Mouse (Mus musculus) adrenal gland, postnatal 36 days (tissue): ENCODE measurements around the gene Naaladl1. TPM values are rescaled to one million over a fixed set of nuclear protein-coding genes. Genes with fewer than 3 reads are reported as not detected.

ENCODE experiments used
- DNase-seq, 2 experiments: peaks; one replicate each; pipeline ENCODE4 v3.0.0; 2021; ENCODE audit warnings: mixed read lengths in 1 of 2
- total RNA-seq, 2 experiments: library from RNA; stranded (reverse); gene quantifications; 2 replicates each; pipeline ENCODE4 v1.2.3; 2021

Naaladl1 gene
- total RNA-seq, 2 experiments from 2014 or later, result 0.10 TPM; not detected in 1

DNA sequence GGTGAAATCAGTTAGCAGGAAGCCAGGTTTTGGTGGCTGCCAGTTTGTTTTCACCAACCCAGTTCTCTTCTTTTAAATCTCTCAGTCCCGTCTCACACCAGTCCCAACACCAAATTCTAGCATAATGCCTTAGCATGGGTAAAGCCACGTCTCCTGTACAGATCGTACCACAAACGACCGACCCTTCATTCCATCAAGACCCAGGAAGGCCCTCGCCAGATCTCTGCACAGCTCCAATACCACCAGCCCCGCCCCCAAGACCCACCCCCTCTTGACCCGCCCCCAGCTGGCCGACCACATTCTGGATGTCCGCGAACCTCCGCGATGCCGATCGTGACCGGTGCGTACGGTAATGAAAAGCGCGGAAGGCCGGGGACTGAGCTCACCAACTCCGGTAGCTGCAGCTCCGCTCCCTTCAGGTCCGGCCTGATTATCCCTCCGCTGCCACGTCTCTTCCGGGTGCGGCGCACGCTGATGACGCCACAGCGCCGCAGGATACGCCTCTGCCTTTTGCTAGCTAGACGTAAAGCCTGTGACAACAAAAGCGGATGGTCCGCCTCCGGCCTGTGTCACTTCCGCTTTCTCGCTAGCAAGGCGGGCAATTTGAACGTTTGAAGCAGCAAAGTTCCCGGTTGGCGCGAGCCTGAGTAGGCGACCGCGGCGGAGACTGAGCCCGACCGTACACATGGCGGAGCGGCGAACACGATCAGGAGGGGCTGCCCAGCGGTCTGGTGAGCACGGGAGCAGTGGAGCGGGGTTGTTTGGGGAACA lies 20.9 kb upstream of the Naaladl1 start, which contains the start of the genes Zfpl1 and Cdca5:
Zfpl1 (minus strand) TSS at position 479 of the 771 bp plus-strand sequence.
Cdca5 (plus strand) TSS at position 506 of the 771 bp plus-strand sequence.
- DNase-seq, result peak; percentile 96 to 97

DNA sequence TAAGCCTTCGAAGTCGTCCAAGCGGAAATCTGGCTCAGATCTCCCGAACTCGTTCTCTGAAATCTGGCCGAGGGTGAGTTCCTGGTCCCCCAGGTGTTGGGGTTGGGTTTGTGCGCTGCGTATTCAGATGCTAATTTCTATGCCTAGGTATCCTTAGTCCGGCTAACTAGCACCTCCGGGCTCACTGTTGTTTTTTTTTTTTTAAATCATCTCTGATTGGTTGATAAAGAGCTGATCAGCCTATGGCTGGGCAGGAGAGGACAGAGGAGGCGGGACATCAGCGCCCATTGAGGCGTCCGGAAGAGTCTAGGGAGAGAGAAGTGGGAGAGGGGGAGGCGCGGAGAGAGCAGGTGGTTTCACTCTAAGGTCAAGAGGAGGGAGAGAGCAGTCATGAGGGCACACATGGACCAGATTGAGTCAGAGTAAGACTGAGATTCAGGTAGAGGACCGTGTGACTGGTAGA lies 20.1 kb upstream of the Naaladl1 start:
- peak; percentile 65 to 69 for DNase-seq

DNA sequence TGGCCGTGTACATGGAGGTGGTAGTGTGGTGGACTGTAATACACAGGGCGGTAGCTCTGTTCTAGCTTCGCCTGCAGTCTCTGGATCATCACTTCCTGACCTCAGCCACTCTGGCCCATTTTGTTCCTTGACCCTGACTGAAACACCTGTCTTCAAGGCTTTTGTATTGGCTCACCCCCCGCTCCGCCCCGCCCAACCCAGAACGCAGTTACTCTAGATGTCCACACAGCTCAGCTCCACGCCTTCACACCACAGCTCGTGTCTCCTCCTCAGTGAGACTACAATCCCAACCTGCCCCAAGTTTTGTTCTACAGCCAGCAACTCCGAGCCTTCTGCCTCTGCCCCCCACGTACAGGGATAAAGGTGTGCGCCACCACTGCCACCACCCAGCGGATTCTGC lies 16.7 kb upstream of the Naaladl1 start:
- no peak for DNase-seq

DNA sequence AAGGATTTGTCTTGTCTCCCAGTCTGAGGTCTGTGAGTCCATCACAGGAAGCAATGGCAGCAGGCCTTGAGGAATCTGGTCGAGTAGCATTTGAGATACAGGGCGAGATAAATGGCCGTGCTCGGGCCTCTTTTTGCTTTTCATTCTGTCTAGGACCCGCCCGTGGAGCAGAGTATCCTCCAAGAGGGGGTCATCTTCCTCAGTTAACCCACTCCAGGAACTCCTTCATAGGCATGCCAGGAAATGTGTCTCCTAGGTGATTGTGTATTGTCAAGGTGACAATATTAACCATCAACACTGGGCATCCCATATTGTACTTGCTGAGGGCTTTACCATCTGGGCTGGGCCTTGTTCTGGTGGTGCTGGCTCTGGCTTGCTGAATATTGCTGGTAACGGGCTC lies 11.5 kb upstream of the Naaladl1 start, which contains the start of gene AC131692.1:
AC131692.1 (plus strand) TSS at position 301 of the 400 bp plus-strand sequence.
- no peak for DNase-seq

DNA sequence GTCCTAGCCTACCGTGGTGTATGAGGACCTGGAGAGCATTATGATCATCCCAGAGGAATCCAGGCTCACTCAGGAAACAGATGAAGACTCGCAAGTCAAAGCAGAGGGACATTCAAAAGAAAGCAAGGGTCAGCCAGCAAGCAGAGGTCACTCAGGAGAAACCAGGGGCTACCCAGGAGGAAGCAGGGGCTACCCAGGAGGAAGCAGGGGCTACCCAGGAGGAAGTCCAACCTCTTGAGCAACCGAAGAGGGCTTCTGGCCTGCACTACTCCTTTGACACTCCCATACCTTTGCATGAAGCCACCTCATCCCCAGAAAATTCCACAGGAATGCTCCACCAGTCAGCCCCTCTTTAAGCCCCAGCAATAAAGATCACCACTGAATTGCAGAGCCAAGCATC lies 7.7 kb upstream of the Naaladl1 start:
- DNase-seq, result peak in 1 of 2 experiments; percentile 44

DNA sequence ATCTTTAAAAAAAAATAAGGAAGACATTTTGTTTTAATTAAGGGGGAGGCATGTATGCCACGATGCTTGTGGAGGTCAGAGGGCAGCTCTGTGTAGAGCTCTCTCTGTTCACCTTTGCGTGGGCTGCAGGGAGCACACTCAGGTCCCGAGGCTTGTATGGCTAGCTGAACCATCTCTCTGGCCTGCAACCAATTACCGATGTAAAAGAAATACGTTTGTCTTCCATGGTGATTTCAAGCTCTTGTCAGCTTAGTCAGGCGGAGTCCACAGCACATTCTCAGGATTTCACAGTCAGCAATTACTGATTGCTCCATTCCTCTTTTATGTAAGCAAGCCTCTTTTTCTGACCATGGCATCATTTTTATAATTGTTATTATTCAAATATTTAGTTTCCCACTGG lies 4.4 kb upstream of the Naaladl1 start:
- DNase-seq, result no peak

DNA sequence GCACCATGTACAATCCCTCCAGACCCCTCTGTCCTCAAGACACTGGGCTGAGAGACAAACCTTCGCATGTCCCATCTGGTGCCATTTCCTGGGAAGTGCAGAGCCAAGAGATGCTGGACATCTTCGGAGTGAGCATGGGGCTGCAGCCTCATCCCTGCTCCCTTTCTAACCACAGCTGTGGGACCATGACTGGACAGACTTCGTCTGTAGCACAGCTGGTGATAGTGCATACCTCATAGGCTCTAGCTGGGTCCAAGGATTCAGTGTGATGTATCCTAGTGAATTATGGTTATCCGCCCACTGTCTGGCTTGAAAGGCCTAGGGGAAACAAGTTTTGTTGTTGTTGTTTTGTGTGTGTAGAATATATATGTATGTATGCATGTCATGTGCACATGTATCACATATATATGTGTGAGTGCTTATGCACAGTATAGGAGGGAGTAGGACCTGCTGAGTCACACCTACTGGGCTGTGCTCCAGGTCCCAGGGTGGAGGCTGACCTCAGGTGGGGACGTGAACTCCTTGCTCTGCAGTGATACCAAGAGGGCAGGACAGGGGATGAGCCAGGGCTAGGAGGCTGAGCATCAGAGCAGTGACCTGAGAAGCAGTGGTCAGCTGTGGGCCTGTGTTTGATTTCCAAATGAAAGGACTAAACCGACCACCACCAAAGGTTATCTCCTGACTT lies 3.3 kb upstream of the Naaladl1 start:
- no peak for DNase-seq

DNA sequence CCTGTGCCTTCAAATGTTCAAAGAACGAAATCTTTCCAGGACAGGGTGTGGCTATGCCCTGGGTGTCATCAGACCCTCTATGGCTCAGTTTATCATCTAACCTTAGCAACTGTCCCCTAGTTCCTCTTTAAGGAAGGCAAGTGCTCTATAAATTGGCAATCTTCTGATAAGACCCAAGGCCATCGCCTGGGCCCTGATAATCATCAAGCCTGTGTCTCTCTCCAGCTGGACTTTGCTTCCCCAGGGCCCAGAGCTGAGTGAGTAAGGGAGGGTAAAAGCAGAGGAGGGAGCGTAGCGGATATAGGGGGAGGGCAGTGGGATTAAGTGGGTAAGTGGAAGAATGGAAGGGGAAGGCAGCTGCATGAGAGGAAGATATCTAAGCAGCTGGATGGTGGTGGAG lies 1.1 kb upstream of the Naaladl1 start:
- DNase-seq, result no peak

DNA sequence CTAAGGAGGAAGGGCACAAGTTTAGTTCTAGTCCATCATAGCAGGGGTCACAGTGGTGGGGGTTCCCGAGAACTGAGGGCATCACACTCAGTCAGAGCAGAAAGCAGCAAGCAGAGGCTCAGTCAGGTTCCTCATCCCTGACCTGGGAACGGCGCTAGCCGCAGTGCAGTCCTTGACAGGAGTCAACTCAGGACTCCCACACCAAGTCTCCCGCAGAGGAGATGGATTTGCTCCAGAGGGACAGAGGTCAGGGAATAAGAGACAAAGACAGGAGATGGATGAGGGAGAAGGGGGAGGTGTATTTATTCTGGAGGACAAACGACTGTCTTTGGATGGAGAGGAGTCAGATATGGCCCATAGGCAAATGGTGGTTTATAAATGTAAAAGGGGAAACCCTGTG lies 7.5 kb downstream of the Naaladl1 start:
- DNase-seq, result no peak

DNA sequence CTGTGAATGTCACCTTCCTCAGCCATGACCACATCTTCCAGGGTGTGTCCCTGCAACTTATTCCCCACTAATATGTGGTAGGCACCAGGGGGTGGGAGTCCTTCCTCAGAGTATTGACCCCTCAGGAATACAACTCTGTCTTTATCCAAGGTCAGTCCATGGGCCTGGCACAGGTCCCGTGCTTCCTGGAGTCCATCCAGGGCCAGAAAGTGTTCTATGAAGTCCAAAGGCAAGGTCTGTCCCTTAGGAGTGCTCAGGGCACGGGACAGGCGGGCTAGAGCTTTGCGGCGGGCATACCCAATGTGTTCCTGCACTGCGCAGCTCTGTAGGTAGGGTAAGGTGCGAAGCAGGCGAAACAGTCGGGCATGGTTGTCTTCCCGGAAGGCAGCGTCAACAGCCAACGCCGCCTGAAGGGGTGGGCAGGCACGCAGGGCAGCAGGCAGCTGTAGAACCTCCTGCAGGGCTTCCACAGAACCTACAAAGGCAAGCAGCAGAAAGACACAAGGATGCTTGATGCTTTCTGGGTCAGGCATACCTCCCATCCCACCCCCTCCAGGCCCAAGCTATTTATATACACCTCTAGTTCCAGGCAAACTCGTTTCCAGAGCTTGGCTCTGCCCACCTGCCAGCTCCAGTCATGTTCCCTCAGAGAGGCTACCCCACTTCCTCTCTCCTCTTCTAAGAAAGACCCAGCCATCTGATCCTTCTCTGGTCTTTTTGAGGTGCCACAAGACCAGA lies 10.7 kb downstream of the Naaladl1 start:
- DNase-seq, result peak; percentile 21 to 66

DNA sequence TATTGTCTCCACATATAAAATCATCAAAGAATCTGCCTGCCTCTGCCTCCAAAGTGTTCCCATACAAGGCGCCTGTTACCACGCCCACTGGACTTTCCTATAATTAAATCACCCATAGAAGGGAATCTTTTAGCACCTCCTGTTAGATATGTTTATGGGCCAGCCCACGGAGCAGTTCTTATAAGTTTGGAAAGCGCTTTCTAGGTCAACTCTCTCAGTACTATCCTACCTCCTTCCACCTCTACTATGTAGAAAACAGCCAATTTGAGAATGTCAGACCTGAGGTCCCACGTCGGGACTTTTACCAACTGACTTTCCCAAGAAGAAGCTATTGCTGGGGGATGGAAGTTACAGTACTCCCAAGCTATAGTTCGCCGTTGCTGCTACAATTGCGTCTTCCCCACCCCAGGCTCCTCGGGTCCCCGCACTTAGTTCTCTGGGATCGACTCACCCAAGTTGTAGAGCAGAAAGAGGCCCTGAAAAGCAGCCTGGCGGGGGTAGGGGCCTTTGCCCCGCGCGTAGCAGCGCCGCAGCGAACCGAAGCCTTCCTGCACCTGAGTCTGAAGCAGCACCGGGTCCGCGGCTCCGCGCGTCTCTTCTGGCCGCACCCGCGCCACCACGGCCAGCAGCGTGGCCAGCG lies 11.9 kb downstream of the Naaladl1 start:
- no peak for DNase-seq

DNA sequence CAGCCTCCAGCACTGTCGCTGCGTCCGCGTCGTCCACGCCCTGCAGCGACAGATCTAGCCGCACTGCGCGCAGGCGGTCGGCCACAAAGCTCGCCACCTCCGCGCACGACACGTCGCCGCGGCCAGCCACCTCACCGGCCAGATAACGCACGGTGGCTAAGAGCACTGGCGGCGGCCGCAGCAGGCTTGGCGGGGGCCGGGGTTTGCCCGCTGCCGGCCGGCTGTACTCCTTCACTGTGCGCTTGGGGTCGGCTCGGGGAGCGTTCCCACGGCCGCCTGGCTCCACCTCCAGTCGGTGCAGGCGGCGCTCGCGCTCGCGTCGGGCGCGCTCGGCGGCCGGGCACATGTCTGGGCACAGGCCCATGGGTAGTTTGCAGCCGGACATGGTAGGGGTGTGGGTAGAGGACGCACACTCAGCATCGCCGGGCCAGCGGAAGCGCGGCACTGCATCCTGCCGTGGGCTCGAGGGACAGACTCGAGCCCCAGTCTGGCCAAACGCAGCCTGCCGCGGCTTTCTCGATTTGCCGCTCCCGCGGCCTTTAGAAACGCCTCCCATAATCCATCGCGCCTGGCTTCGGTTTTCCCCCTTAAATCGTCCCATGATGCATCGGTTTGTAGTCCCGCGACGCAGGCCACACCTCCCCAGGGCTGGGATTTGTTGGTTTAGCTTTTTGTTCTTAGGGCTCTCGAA lies 12.5 kb downstream of the Naaladl1 start, which contains the start of gene Sac3d1:
Sac3d1 (minus strand) TSS at position 665 of the 691 bp plus-strand sequence.
- DNase-seq, result peak; percentile 91 to 92

DNA sequence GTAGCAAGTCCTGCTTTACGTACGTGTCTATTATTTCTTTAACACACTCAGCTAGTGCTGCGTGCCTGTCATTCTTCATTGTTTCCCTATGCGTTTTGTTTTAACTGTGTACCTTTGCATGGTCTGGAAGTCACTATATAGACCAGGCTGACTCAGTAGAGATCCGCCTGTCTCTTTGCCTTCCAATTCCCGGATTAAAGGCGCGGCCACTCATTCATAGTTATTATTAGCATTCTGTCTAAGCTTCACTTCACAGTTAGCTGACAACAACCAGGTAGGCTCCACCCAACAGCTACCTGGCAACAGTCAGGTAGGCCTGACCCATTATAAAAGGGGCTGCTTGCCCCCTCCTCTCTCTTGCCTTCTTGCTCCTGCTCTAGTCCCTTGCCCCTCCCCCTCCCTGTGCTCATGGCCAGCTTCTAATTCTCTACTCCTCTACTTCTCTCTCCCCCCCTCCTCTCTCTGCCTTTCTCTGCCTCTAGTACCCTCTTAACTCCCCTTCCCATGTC lies 13.1 kb downstream of the Naaladl1 start:
- peak in 1 of 2 experiments; percentile 13 for DNase-seq

DNA sequence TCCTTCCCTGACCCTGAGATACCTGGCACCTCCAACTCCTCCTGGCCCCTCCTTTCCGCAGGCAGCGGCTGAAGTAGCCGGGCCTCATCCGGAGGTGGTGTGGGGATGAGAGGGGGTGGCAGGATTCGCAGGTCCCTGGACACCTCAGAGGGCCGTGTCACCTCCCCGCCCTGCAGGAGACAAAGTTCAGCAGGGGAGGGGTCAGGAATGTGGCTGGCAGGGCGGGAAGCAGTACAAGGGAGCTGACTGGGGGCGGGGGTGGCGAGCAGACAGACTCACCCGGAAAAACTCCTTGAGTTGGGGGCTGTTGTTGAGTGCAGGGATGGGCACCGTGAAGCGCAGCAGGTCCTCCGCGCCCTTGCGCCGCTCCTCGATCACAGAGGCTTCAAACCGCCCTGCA lies 16.2 kb downstream of the Naaladl1 start:
- DNase-seq, result no peak

DNA sequence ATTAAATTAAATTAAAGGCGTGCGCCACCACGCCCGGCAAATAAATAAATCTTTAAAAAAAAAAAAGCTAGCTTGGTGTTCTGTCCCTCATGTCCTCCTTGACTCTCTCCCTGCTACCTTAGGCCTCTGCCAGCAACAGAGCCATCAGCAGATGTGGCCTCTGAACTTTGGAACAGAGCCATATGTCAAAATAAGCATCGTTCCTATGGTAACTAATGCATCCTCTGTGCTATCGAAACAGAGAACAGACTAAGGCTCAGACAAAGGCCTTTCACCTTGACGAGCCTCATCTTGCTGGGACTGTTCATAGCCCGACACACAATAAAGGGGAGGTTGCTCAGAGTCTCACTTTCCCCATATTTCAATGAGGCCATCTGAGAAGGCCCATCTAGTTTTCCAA lies 17.7 kb downstream of the Naaladl1 start:
- DNase-seq, result no peak

DNA sequence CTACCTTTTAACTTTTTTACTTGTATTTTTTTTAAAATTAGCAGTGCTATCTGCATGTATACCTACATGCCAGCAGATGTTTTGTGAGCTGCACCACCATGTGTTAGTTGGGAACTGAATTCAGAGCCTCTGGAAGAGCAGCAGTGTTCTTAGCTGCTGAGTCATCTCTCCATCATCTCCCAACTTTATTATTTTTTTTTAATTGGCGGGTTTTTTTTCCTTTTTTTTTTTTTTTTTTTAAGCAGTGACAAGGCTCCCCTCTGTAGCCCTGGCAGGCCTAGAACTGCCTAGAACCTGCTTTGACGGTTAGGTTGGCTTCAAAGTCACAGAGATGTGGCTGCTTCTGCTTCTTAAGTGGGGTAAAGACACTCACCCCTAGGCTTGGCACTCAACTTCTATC lies 19.3 kb downstream of the Naaladl1 start:
- DNase-seq, result no peak

DNA sequence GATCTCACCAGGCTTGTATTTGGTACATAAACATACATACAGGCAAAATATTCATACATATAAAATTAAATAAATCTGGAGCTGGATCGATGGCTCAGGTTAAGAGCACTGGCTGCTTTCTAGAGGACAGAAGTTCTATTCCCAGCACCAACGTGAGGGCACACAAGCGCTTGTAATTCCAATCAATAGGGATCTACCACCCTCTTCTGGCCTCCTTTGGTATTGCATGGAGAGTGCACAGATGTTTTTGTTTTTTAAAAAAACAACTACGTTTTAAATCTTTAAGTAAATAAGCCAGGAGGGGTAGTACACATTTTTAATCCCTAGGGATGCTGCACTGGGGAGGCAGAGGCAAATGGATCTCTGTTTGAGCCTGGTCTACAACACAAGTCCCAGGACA lies 20.7 kb downstream of the Naaladl1 start:
- DNase-seq, result peak; percentile 21 to 62

DNA sequence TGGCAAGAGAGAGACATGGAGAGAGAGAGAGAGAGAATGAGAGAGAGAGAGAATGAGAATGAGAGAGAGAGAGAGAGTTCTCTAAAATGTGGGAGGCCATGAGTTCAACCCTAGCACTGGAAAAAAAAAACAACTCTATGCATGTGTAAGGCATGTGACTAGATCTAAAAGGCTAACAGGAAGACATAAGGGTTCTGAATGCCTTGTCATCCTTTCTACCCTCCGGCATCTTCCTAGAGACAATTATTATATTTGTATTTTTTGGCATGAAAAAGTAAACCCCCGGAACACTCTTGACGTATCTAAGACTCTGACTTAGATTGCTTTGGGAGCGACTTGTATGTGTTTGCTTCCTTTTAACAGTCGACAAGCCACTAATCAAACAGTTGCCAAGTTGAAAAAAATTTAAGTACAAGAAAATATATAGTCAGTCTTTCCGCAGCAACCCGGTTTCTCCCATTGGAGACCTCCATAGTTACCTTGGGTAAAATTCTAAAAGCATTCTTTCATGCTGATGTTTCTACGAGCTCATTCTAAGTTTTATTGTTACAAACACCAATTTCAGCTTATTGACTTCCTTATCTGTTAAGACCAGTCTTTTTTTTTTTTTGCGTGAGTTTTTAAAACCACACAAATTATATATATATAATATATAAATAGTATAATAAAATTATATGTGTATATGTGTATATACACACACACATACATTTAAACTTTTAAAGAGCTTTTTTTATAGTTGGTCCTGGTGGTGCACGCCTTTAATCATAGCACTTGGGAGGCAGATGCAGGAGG lies 21.4 kb downstream of the Naaladl1 start:
- DNase-seq, result no peak

DNA sequence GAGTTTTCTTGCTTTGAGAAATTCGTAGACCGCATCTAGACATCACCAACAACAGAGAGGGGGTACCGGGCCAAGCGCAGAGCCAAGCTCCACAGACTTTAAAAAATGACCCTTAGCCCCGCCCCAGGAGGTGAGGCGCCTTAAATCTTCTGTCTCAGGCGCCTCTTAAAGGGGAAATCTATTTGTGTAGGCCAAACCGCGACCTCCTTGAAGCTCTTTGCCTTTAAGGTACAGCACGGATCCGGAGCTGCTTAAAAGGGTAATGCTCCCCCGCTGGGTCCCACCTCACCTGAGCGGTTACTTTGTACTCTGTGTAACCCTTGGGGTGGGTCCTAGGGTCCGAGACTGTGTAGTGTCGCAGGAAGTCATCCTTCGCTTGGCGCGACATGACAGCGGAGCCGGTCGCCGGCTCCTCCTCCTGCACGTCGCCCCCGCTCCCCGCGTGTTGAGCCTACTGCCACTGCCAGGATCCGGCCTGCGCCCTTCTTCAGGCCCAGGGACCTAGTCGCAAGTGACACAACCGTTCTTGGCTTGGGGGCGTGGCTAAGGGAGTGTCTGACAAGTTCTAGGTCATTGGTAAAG lies 22.3 kb downstream of the Naaladl1 start, which contains the start of gene Snx15:
Snx15 (minus strand) TSS at position 545 of the 582 bp plus-strand sequence.
- DNase-seq, result peak; percentile 96 to 97
